ENCODE assay signal across 27 mouse cellular contexts in the genomic region with DNA sequence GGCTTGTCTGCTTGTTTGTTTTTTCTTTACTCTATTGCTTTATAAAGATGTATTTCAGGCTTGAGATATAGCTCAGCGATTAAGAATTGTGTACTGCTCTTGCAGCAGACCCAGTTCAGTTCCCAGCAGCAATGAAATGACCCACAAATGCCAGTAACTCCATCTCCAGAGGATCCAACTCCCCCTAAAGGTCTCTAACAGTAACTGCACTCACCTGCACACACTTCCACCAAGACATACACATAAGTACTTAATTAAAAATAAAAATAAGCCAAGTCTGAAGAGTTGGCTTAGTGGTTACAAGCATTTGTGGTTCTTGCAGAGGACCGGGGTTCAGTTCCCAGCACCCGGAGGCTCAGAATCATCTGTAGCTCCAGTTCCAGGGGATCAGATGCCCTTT.
"Had no signal": no experiment of that assay in that cellular context is flagged by ENCODE, and none has a peak within 500 bp of the region (broad histone marks: within the 10 kb centered on the region; RNA-seq: fewer than 3 reads in every experiment).

No protein-coding gene starts in this region.

- H3K27me3 ChIP-seq: heart, embryonic 13.5 days; heart, embryonic 15.5 days; hindbrain, embryonic 13.5 days; hindbrain, embryonic 15.5 days; kidney, embryonic 15.5 days; limb, embryonic 13.5 days; limb, embryonic 15.5 days; liver, embryonic 13.5 days; liver, embryonic 15.5 days had no signal

- H3K27ac ChIP-seq: heart, adult 2 months; heart, embryonic 13.5 days; heart, embryonic 15.5 days; hindbrain, embryonic 13.5 days; hindbrain, embryonic 15.5 days; hindbrain, postnatal 0 days; kidney, embryonic 15.5 days; kidney, postnatal 0 days; limb, embryonic 13.5 days; limb, embryonic 15.5 days; liver, embryonic 13.5 days; liver, embryonic 15.5 days had no signal

- H3K4me3 ChIP-seq: heart, adult 2 months; heart, embryonic 13.5 days; heart, embryonic 15.5 days; hindbrain, embryonic 13.5 days; hindbrain, embryonic 15.5 days; kidney, embryonic 15.5 days; limb, embryonic 13.5 days; limb, embryonic 15.5 days; liver, embryonic 13.5 days; liver, embryonic 15.5 days had no signal

- DNase-seq: gastrocnemius, postnatal 14 days; gastrocnemius, postnatal 36 days; heart, adult 11 months; heart, adult 2 months; heart, postnatal 14 days; heart, postnatal 36 days; kidney, adult 11 months; kidney, adult 2 months; kidney, adult 9 months; kidney, postnatal 14 days; kidney, postnatal 36 days; layer of hippocampus, adult 9-11 months; layer of hippocampus, postnatal 36 days; left cerebral cortex, postnatal 4 days; liver, embryonic 13.5 days; liver, postnatal 0 days had no signal

- ATAC-seq: hindbrain, postnatal 0 days; intestine, embryonic 16.5 days; liver, postnatal 0 days had no signal
